Mouse (Mus musculus) frontal cortex, postnatal 14 days (tissue): ENCODE measurements around the gene Nectin4.

Experiments used
- DNase-seq, 2 experiments: peaks; one replicate each; pipeline ENCODE4 v3.0.0; 2022; ENCODE audit warnings: low spot score in 2 of 2

Nectin4 gene

DNA sequence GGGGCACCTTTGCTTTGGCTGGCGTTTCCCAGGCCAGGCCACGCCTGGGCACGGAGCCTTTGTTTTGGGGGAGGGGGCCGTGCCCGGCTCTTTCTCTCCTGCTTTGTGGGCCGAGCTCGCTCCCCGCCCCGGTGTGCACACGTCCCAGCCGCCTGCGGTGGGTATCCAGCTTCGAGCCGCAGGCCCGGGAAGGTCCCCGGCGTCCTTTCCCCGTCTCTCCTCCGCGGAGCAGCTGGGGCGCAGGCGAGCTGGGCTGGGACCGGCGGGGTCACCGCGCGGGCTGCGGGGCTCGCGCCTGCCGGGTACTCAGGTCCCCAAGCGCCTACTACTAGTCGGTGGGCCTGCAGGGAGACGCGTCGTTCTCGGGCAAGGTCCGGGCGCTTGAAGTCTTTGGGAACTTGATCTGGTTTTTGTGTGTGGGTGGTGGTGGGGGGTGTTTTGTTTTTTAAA lies 41.6 kb downstream of the Nectin4 start:
- no peak for DNase-seq

DNA sequence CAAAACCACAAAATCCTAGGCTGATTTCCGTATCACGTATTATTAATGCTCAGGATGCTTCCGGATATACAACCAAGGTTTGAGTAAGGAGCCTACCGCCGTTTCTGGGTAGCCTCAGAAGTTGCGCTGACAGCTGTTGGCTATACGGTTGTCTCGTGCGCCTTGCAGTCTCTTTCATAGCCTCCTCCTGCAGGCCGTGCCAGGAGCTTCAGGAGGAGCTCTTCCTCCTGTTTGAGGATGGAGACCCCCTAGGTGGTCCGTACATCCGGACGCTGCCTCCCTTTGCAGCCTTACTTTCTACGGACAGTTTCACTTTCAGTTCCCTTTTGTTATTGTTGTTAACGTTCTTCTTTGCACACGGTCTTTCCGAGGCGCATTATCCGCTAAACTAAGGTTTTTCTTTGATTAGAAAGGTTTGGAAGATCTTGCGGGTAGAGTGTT lies 42.1 kb downstream of the Nectin4 start:
- no peak for DNase-seq

DNA sequence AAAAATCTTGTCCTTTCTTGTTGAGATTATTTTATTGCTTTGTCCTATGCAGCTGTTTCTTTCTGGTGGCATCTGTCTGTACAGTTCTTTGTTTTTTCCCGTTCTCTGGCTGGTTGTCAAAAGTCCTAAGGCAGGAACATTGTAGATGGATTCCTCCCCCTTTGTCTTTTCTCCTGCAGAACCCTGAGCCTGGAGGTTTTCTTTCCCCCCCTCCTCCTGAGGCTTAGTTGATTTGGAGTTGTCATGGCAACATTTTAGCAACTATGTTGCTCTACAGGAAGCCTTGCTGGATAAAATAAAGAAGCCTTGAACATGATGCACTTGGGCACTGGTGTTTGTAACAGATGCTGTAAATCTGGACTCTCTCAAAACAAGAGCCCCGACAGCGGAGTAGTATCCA lies 42.5 kb downstream of the Nectin4 start:
- no peak for DNase-seq

DNA sequence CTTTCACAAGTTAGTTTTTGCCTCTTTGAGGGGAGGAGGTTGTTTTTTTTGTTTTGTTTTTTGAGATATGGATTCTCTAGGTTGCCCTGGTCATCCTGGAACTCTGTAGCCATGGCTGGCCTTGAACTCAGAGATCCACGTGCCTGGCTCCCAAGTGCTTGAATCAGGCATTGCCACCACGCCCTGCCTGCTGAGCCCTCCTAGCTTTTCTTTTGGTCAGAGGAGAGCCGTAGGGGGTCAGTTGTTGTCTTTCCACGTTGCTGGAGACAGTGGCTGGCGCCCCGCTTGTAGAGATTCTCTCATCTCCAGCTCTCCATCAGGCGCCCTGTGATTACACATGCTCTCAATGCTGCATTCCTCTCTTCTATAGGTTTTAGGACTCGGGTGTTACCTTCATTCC lies 43.7 kb downstream of the Nectin4 start:
- no peak for DNase-seq

DNA sequence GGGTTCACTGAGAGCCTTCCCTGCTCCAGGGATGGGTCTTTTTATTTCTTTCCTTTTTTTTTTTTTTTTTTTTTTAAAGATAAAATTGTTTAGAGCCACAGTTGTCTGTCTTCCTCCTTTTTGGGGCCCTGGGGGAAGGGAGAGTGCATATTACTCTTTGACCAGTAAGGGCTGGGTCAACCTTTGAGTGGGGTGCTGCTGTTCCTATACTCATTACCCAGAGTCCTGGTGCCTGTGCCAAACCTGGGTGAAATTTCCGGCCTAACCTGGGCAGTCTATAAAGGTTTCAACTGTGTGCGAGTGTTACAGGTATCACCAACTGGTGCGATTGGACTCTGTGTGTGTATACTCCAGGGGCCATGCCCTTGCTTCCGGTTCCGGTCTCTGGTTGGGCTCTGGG lies 48.8 kb downstream of the Nectin4 start, which contains the start of gene Tstd1:
Gene Tstd1, plus strand, starts transcription at position 213 of the 400 bp plus-strand sequence.
- DNase-seq: no peak

DNA sequence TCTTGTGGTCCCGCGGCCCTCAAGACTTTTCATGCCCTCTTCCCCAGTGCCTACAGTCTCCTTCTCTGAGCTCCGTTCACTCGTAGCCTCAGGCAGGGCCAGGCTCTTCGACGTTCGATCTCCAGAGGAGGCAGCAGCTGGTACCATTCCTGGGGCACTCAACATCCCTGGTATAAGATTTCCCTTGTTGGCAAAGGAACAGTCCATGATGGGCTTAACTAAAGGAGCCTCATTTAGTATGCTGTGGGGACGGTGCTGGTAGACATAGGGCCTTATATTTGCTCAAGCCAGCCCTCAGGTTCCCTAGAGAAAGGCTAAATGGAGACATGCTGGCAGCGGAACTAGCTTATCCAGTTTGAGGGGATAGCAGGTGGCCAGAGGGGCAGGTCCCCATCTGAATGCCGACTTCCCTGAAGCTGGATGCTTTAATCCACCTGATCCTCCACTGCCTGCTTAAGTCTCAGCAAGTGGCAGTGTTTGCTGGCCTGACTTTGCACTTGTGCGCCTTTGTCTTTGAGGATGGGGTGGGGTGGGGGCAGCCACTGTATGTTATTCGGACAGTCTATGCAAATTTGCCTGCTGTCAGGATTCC lies 49.5 kb downstream of the Nectin4 start:
- no peak for DNase-seq

DNA sequence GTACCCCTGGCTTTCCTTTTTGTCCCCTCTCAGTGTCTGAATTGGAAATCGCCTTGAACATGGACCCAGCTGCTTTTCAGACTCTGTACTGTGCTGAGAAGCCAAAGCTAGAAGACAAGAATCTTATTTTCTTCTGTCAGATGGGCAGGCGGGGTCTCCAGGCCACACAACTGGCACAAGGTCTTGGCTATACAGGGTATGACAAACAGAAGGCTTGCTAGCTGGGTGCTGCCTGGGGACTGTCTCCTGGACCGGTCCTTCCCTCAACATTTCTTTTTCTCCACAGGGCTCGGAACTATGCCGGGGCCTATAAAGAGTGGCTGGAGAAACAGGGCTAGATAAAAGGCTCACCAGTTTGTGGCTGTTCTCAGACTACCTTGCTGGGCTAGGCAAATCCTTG lies 50.0 kb downstream of the Nectin4 start:
- no peak for DNase-seq

DNA sequence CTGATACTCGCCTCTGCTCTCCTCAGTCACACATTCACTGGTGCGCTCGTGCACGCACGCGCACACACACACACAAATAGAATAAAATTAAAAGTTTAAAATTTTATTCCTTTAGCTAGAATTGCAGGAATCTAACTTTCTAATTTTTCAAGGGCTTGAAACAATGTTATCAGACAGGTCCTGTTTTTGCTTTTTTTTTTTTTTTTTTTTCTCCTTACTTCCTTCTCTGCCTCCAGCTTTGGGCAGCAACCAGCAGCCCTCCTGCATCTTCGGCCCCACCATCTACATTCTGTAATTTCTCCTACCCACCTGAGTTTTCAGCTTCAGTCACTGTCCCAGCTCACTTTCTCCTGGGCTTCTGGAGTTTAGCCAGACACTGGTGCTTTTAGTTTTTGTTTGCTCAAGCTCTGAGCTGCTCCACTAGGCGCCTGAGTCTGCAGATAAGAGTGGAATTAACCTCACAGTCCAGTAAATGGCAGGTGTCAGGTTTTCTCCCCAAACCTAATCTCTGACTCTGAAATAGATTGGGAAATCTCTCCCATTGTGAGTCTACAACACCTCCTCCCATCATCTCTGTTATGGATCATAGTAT lies 52.7 kb downstream of the Nectin4 start:
- no peak for DNase-seq

DNA sequence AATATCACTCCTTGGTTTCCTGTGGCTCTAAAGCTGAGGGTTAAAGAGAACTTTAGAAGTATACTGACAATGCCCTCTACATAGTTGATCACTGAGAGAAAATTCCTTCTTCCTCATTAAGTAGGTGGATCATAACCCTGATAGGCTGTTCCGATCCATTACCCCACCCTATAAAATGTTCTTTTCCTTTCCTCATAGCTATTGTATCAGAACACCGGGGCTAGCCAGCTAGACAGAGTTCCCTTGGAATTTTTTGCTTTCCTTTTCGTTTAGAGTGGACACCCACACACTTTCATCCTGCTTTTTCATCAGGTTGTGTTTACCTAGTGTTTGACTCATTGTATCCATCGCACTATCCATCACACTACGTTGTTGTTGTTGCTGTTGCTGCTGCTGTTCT lies 54.7 kb downstream of the Nectin4 start:
- no peak for DNase-seq

DNA sequence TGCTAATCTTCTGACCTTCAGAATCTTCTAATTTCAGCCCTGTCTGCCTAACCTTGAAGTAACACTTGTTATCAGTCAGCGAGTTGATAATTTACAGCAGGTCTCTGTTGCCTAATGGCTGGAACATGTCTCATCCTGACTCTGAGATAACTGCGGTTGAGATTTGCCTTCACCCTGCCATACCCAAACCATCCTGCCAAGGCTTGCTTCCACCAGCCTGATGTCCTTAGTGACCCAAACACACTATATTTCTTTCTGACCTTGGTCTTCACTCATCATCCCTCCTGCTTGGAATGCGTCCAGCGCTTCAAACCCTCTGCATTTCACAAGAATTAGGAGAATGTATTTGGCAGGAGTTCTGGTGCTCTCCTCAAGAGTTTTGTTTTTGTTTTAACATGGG lies 55.2 kb downstream of the Nectin4 start:
- DNase-seq: no peak

DNA sequence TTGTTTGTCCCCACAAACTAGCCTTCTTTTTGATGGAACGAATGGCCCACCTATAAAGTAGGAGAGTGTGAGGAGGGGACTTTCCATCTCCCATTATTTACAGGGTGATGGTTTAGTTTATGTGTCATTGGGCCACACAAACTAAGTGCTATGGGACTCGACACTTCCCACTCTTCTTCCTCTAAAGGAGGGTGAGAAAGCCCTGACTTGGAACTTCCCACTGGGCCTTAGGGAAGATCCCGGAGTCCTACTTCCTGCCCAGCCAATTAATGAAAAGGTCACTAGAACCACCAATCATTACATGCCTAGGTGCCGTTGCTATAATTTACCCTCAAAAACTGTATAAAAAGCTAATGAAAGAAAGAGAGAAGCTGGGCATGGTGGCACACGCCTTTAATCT lies 62.3 kb downstream of the Nectin4 start:
- DNase-seq: no peak

DNA sequence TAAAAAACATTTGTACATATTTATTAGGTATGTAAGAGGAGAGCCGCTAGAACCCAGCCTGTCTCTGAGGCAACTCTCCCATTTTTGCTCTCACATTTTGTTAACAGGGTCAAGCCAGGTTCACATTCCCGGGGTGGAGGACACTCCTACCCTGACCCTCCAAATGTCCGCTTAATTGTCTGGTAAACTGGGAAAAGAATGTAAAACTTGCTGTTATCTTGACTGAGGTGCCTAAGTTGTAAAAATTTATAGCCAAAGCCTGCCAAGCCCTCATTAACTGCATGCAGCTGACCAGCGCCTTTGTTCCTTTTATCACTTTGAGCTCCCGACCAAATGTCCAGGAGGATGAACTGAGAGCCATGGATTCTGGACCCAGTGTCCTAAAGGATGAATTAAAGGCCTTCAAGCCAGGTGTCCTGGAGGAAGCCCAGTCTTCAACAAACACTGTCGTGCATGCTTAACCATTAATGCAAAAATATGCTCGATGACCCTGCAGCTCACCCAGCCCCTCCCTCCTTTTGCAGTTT lies 65.5 kb downstream of the Nectin4 start:
- DNase-seq: no peak

DNA sequence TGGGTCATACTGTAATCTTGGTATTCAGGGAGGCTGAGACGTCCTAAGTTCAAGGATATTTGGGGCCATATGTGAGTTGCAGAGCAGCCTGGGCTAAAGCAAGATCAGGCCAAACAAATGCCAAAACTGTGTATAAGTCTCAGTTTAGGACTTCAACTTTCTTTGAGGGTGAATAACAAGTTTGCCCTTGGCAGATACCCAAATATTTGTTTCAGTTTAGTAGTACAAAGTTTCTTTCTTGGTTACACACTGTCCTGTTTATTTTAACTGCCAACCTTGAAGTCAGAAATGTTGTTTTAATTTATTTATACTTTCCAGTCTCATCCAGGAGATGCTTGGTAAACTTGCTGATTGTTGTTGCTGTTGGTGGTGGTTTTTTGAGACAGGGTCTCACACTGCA lies 66.1 kb downstream of the Nectin4 start:
- no peak for DNase-seq

DNA sequence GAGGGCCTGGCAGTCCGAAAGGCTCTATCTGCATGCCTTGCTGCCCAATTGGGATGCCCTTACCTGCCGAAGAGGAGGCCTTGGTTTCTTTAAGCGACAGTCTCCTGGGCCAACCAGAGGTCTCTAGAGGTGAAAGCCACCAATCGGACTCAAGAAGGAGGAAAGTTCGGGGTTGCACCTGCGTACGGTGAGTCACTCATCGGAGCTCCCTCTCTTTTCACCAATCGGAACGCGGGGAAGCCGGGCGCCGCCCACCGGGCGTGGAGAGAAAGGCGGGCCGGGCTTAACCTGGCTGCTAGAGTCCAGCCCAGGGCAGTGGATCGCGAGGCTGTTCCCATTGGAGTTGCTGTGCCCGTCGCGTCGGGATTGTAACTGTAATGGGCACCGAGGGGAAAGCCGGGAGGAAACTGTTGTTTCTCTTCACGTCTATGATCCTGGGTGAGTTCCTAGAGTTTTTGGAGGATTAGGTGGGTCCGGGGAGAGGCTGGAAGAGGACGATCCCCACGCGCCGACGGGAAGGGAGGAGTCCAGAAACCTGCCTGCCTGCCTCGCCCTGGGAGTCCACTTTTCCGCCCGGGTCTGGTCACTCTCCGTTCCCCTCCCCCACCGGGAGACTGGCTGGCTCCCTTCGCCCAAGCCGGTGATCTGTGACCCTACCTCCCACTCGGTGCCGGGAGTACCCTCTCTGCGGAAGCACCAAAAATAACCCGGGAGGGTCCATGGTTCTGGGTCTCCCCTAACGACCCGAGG lies 67.5 kb downstream of the Nectin4 start, which contains the start of gene F11r:
Gene F11r, plus strand, starts transcription at position 272 of the 750 bp plus-strand sequence.
- DNase-seq: peak in 1 of 2 experiments; percentile 40
